Mouse (Mus musculus) lung, postnatal 0 days (tissue): Measurements from ENCODE around the gene Gm20441.
A peak's percentile ranks its signal among the peaks of the same experiment; 100 is the strongest.

Source experiments
- CTCF ChIP-seq: IDR thresholded peaks from 2 replicates; pipeline ENCODE4 v1.5.1; 2016; ENCODE audit warnings: antibody characterized with exemption, mild to moderate bottlenecking
- EP300 ChIP-seq: IDR thresholded peaks from 2 replicates; pipeline ENCODE4 v1.6.1; 2016; ENCODE audit warnings: antibody characterized with exemption, mild to moderate bottlenecking, control low read depth

- 0 out of 2 replicates have a peak, but pooled peaks have one; percentile 5 for TF ChIP-seq CTCF
- TF ChIP-seq EP300: no peak
Observed at GRCm38 (mm10) chr10:75780769-75781578, at the start of gene Gm20441, which contains the start of gene Gstt3.
